Comparison of ENCODE assay signal across 14 mouse cellular contexts in the genomic region with DNA sequence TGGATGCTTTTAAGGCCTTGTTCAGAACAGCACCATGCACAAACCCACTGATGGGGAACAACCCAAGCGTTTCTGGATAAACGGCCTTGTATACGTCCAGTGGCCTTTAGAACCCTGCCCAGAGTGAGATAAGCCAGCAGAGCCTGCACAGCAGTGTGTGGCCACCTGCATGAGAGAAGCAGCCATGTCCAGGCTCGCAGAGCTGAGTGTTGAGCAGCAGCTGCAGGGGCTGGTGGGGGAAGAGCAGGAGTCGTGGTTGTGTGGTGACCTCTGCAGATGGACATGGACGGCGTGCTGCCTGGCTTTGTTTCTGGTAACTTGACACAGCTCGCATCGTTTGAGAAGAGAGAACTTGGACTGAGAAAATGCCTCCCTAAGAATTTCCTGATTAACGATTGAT.
A peak's percentile ranks its signal among the peaks of the same experiment; 100 is the strongest.
DNase-seq lines count a peak whose midpoint lies in the region; ATAC-seq and TF ChIP-seq lines count a peak whose summit lies in the region.
"Had no signal": no experiment of that assay in that cellular context is flagged by ENCODE, and none has a peak within 500 bp of the region (broad histone marks: within the 10 kb centered on the region; RNA-seq: fewer than 3 reads in every experiment).

No protein-coding gene starts in this region.

- peak overlapping the region; percentile 65; the same call in 1 of the 2 replicates for H3K27ac ChIP-seq in kidney, embryonic 14.5 days (ENCODE audit: low read depth, low read length)
- H3K27ac ChIP-seq in liver, embryonic 13.5 days: peak overlapping the region; percentile 54
- H3K27ac ChIP-seq: hindbrain, embryonic 15.5 days; neural tube, embryonic 13.5 days had no signal

- no peaks in the 10 kb centered on the region for H3K36me3 ChIP-seq in kidney, embryonic 14.5 days (ENCODE audit: control insufficient read depth, insufficient read depth, low read length)
- H3K36me3 ChIP-seq in E14TG2a.4 (ENCODE audit: insufficient read depth, low read length): no peaks in the 10 kb centered on the region
- H3K36me3 ChIP-seq in liver, embryonic 13.5 days: no peaks in the 10 kb centered on the region; the same call in 1 of the 2 replicates
- H3K36me3 ChIP-seq: hindbrain, embryonic 15.5 days; neural tube, embryonic 13.5 days had no signal

- 25% methylated on average over 10 of the region's 10 CpGs for WGBS in kidney, embryonic 14.5 days
- WGBS in liver, embryonic 13.5 days (ENCODE audit: insufficient replicate concordance): 53% methylated on average over 10 of the region's 10 CpGs

- H3K4me1 ChIP-seq in kidney, embryonic 14.5 days (ENCODE audit: control insufficient read depth, insufficient read depth, low read length): peaks cover 42% of the 10 kb centered on the region
- peaks cover 74% of the 10 kb centered on the region for H3K4me1 ChIP-seq in E14TG2a.4 (replicated peaks; ENCODE audit: low read depth, low read length)
- peaks cover 83% of the 10 kb centered on the region for H3K4me1 ChIP-seq in liver, embryonic 13.5 days (replicated peaks)

- no peak overlapping the region for H3K4me3 ChIP-seq in kidney, embryonic 14.5 days (ENCODE audit: low read length)
- H3K4me3 ChIP-seq in E14TG2a.4 (replicated peaks; ENCODE audit: low read length): peak overlapping the region; percentile 58
- H3K4me3 ChIP-seq in liver, embryonic 13.5 days (replicated peaks): no peak overlapping the region
- H3K4me3 ChIP-seq: hindbrain, embryonic 15.5 days; neural tube, embryonic 13.5 days had no signal

- ATAC-seq in kidney, embryonic 14.5 days (ENCODE audit: low FRiP score, low TSS enrichment): peak; percentile 89
- ATAC-seq in liver, embryonic 13.5 days (ENCODE audit: low read depth): peak; percentile 28; the same call in 1 of the 2 replicates
- no peak for ATAC-seq in granulocyte monocyte progenitor cell, adult 5-6 weeks (replicated peaks; ENCODE audit: poor library complexity, severe bottlenecking)
- ATAC-seq: forebrain, postnatal 0 days had no signal

- no peak overlapping the region for H3K9ac ChIP-seq in kidney, embryonic 14.5 days (ENCODE audit: low read depth, low read length)
- no peak overlapping the region for H3K9ac ChIP-seq in liver, embryonic 13.5 days
- H3K9ac ChIP-seq: forebrain, postnatal 0 days; hindbrain, embryonic 15.5 days; neural tube, embryonic 13.5 days had no signal

- no peak for DNase-seq in kidney, postnatal 36 days
- peak; percentile 38 for DNase-seq in 416B (ENCODE audit: low read depth)
- DNase-seq in liver, embryonic 13.5 days: no peak
- no peak for DNase-seq in layer of hippocampus, postnatal 25 days (ENCODE audit: extremely low spot score in 1 of 2, low spot score in 1 of 2)
- DNase-seq: cerebellum, adult 8-10 months; forebrain, postnatal 0 days; lung, postnatal 10 days; midbrain, embryonic 14.5 days; retina, postnatal 1 day had no signal

- TF ChIP-seq CTCF in E14TG2a.4 (conservative IDR thresholded peaks at IDR 0.05; ENCODE audit: low read length): no peak

- H3K4me2 ChIP-seq in kidney, embryonic 14.5 days (replicated peaks; ENCODE audit: low read depth, low read length): no peak overlapping the region
- no peak overlapping the region for H3K4me2 ChIP-seq in liver, embryonic 13.5 days
- H3K4me2 ChIP-seq: hindbrain, embryonic 15.5 days; neural tube, embryonic 13.5 days had no signal

- no peaks in the 10 kb centered on the region for H3K9me3 ChIP-seq in kidney, embryonic 14.5 days (ENCODE audit: control insufficient read depth, low read length)
- H3K9me3 ChIP-seq in E14TG2a.4 (ENCODE audit: low read length): no peaks in the 10 kb centered on the region
- H3K9me3 ChIP-seq in liver, embryonic 13.5 days (replicated peaks): no peaks in the 10 kb centered on the region
- H3K9me3 ChIP-seq: hindbrain, embryonic 15.5 days; neural tube, embryonic 13.5 days had no signal

- H3K27me3 ChIP-seq in kidney, embryonic 14.5 days (ENCODE audit: control insufficient read depth, insufficient read depth, low read length): no peaks in the 10 kb centered on the region
- no peaks in the 10 kb centered on the region for H3K27me3 ChIP-seq in E14TG2a.4 (ENCODE audit: insufficient read depth, low read length)
- no peaks in the 10 kb centered on the region for H3K27me3 ChIP-seq in liver, embryonic 13.5 days
- H3K27me3 ChIP-seq: hindbrain, embryonic 15.5 days; neural tube, embryonic 13.5 days had no signal
